Mouse (Mus musculus) adrenal gland, adult 18-20 months (tissue): ENCODE results near the gene Traf4. TPM values are rescaled to one million over a fixed set of nuclear protein-coding genes. Genes with fewer than 3 reads are reported as not detected.

Experiments
- microRNA-seq, 2 experiments: library from miRNA; unstranded; fragments of <30 nt; microRNA quantifications; one replicate each; pipeline ENCODE4 v1.2.0; 2021; ENCODE audit warnings: borderline number of aligned reads in 2 of 2
- total RNA-seq, 2 experiments: library from RNA; stranded (reverse); gene quantifications; 1 replicate in 1 of 2; 2 replicates in 1 of 2; pipeline ENCODE4 v1.2.3; 2021

The Traf4 gene
- total RNA-seq, 2 experiments from 2014 or later = 29.9 to 34.1 TPM

Small RNA genes within 50 kb of the gene (microRNA-seq; reads per million reads assigned to microRNA genes)
- gene Mir7653 = 0.47 to 1.8 reads per million in 2 experiments

Other genes starting within 250 kb of the Traf4 start
- 1 to 10 TPM; 2.1 to 2.4 TPM for gene Sez6, start 234.8 kb downstream of the Traf4 start, total RNA-seq
- gene Phf12, start 182.8 kb downstream of the Traf4 start, total RNA-seq = 10 to 100 TPM; 42.3 to 51.8 TPM
- gene Dhrs13, start 133.3 kb downstream of the Traf4 start, total RNA-seq = 10 to 100 TPM in 1 of 2 experiments, 1 to 10 TPM in 1; 8.4 to 10.1 TPM
- gene Flot2, start 127.7 kb downstream of the Traf4 start, total RNA-seq = 10 to 100 TPM; 86.2 to 86.3 TPM
- 10 to 100 TPM; 27.8 to 31.7 TPM for gene Eral1, start 85.2 kb downstream of the Traf4 start, total RNA-seq
- gene Fam222b, start 70.9 kb downstream of the Traf4 start, total RNA-seq = 10 to 100 TPM; 19.3 to 22.1 TPM
- gene Nek8, start 11.1 kb upstream of the Traf4 start, total RNA-seq = 10 to 100 TPM in 1 of 2 experiments, 1 to 10 TPM in 1; 9.8 to 12.8 TPM
- 10 to 100 TPM; 54.7 to 76.5 TPM for gene Tlcd1, start 11.1 kb upstream of the Traf4 start, total RNA-seq
- 1,000 to 10,000 TPM; 1,582 to 1,912 TPM for gene Rpl23a, start 18.0 kb upstream of the Traf4 start, total RNA-seq
- gene Rab34, start 22.8 kb upstream of the Traf4 start, total RNA-seq = 10 to 100 TPM; 69.9 to 71.9 TPM
- 10 to 100 TPM; 14.6 to 22.9 TPM for gene Proca1, start 27.8 kb upstream of the Traf4 start, total RNA-seq
- 100 to 1,000 TPM in 1 of 2 experiments, 10 to 100 TPM in 1; 97.3 to 120 TPM for gene Sdf2, start 80.2 kb upstream of the Traf4 start, total RNA-seq
- 10 to 100 TPM; 71.5 to 85.0 TPM for gene Supt6, start 80.4 kb upstream of the Traf4 start, total RNA-seq
- gene 2610507B11Rik, start 96.2 kb upstream of the Traf4 start, total RNA-seq = 100 to 1,000 TPM; 168 to 185 TPM
- gene BC030499, start 125.3 kb upstream of the Traf4 start, total RNA-seq = under 1 TPM; 0.46 to 0.54 TPM
- 1 to 10 TPM; 1.9 to 4.3 TPM for gene Spag5, start 135.9 kb upstream of the Traf4 start, total RNA-seq
- gene Aldoc, start 157.4 kb upstream of the Traf4 start, total RNA-seq = 10 to 100 TPM; 20.8 to 26.9 TPM
- 10 to 100 TPM; 56.2 to 62.4 TPM for gene Pigs, start 162.8 kb upstream of the Traf4 start, total RNA-seq
- 10 to 100 TPM; 25.8 to 29.0 TPM for gene Unc119, start 177.9 kb upstream of the Traf4 start, total RNA-seq
- under 1 TPM; 0.19 to 0.20 TPM for gene Foxn1, start 221.0 kb upstream of the Traf4 start, total RNA-seq